Mouse (Mus musculus) neural tube, embryonic 10.5 days (tissue): ENCODE measurements around the gene Hoxc10.

Experiments used
- DNase-seq: peaks from one replicate; pipeline ENCODE4 v3.0.0-alpha.2; 2017; ENCODE audit warnings: low spot score; ENCODE audit errors: extremely low spot score

Hoxc10 gene

GRCm38 (mm10) chr15:102988078-102988477 is 21.5 kb downstream of the Hoxc10 start:
- DNase-seq: no peak

- peak; percentile 80 for DNase-seq
Measured at GRCm38 (mm10) chr15:102990461-102991397, 24.1 kb downstream of the Hoxc10 start, which contains the start of gene Hoxc8. Hoxc8 (plus strand) TSS chr15:102990607.

GRCm38 (mm10) chr15:102991782-102992181 is 25.2 kb downstream of the Hoxc10 start:
- DNase-seq: no peak

GRCm38 (mm10) chr15:102992206-102992605 is 25.6 kb downstream of the Hoxc10 start:
- no peak for DNase-seq

GRCm38 (mm10) chr15:102992863-102993262 is 26.3 kb downstream of the Hoxc10 start:
- DNase-seq: no peak

GRCm38 (mm10) chr15:102996548-102996947 is 30.0 kb downstream of the Hoxc10 start:
- no peak for DNase-seq

GRCm38 (mm10) chr15:102997431-102997830 is 30.8 kb downstream of the Hoxc10 start:
- DNase-seq: peak; percentile 64

- peak; percentile 81 for DNase-seq
Measured at GRCm38 (mm10) chr15:102997939-102998355, 31.4 kb downstream of the Hoxc10 start, which contains the start of gene Hoxc6. Hoxc6 (plus strand) TSS chr15:102998257.

- peak; percentile 67 for DNase-seq
Measured at GRCm38 (mm10) chr15:102998608-102999182, 32.1 kb downstream of the Hoxc10 start.

- peak; percentile 88 for DNase-seq
Measured at GRCm38 (mm10) chr15:102999183-102999831, 32.7 kb downstream of the Hoxc10 start.

- no peak for DNase-seq
Measured at GRCm38 (mm10) chr15:102999955-103000354, 33.4 kb downstream of the Hoxc10 start.

- peak; percentile 77 for DNase-seq
Measured at GRCm38 (mm10) chr15:103000501-103000901, 33.9 kb downstream of the Hoxc10 start.

GRCm38 (mm10) chr15:103001370-103001769 is 34.8 kb downstream of the Hoxc10 start:
- DNase-seq: no peak

GRCm38 (mm10) chr15:103002156-103002555 is 35.6 kb downstream of the Hoxc10 start:
- DNase-seq: no peak

GRCm38 (mm10) chr15:103002821-103003448 is 36.3 kb downstream of the Hoxc10 start:
- no peak for DNase-seq

- peak; percentile 77 for DNase-seq
Measured at GRCm38 (mm10) chr15:103005308-103005707, 38.7 kb downstream of the Hoxc10 start.

- no peak for DNase-seq
Measured at GRCm38 (mm10) chr15:103005797-103006196, 39.2 kb downstream of the Hoxc10 start.

GRCm38 (mm10) chr15:103006326-103006725 is 39.7 kb downstream of the Hoxc10 start:
- no peak for DNase-seq

GRCm38 (mm10) chr15:103009265-103010111 is 42.9 kb downstream of the Hoxc10 start:
- no peak for DNase-seq

- DNase-seq: no peak
Measured at GRCm38 (mm10) chr15:103010112-103010846, 43.7 kb downstream of the Hoxc10 start.
